Mouse (Mus musculus): ENCODE data around the gene Rcan3. TPM values are rescaled to one million over a fixed set of nuclear protein-coding genes. Genes with fewer than 3 reads are reported as not detected.

The Rcan3 gene
- polyA plus RNA-seq, 1 experiment from 2014 or later, result 15.2 TPM

MicroRNAs within 50 kb of the gene (microRNA counts, 519-probe panel; counts per million panel counts)
- microRNA mmu-miR-700, result not detected

Small RNA genes lying within 50 kb of the gene (microRNA-seq; reads per million reads assigned to microRNA genes)
- 211 reads per million, percentile 64 among the genes with 10 or more reads in this experiment for gene Mir700

Other genes starting within 250 kb of the Rcan3 start
- gene Clic4, start 161.0 kb downstream of the Rcan3 start, polyA plus RNA-seq (2014; fragmentation: Nextera tagmentation; extraction: Ambion mirVana), result 68.5 and 132 TPM in 2 replicates
- 254 and 273 TPM in 2 replicates for gene Srrm1, start 80.5 kb downstream of the Rcan3 start, polyA plus RNA-seq (2014; fragmentation: Nextera tagmentation; extraction: Ambion mirVana)
- gene Ncmap, start 35.6 kb downstream of the Rcan3 start, polyA plus RNA-seq (2014; fragmentation: Nextera tagmentation; extraction: Ambion mirVana), result 2.5 and 2.9 TPM in 2 replicates
- gene Stpg1, start 60.9 kb upstream of the Rcan3 start, polyA plus RNA-seq (2014; fragmentation: Nextera tagmentation; extraction: Ambion mirVana), result 0.64 and 0.81 TPM in 2 replicates
- gene Nipal3, start 61.2 kb upstream of the Rcan3 start, polyA plus RNA-seq (2014; fragmentation: Nextera tagmentation; extraction: Ambion mirVana), result 2.7 and 3.8 TPM in 2 replicates
- gene Grhl3, start 139.8 kb upstream of the Rcan3 start, polyA plus RNA-seq (2014; fragmentation: Nextera tagmentation; extraction: Ambion mirVana), result 1.4 and 2.3 TPM in 2 replicates

All from kidney, embryonic 14.5 days (tissue).